Mouse (Mus musculus) heart, embryonic 11.5 days (tissue): Measurements from ENCODE around the gene Gtf2h3. TPM values are rescaled to one million over a fixed set of nuclear protein-coding genes. Genes with fewer than 3 reads are reported as not detected.
A peak's percentile ranks its signal among the peaks of the same experiment; 100 is the strongest.

Experiments used
- ATAC-seq: fragments of 200-750 bp; cut with Nextera tagmentation; replicated peaks from 2 replicates; pipeline ENCODE4 v1.8.0; 2017; ENCODE audit warnings: moderate library complexity; ENCODE audit not compliant: insufficient number of reproducible peaks, low FRiP score, low TSS enrichment
- H3K27ac ChIP-seq: fragments of 300-500 bp; sonication (generic); 2 replicates; pipeline ENCODE4 v1.5.1; 2014; ENCODE audit warnings: mild to moderate bottlenecking, low read depth, low read length
- H3K27me3 ChIP-seq: fragments of 300-500 bp; sonication (generic); 2 replicates; pipeline ENCODE4 v1.6.1; 2014; ENCODE audit warnings: mild to moderate bottlenecking, low read length, mixed read lengths; ENCODE audit not compliant: control insufficient read depth, insufficient read depth
- H3K36me3 ChIP-seq: fragments of 300-500 bp; sonication (generic); 2 replicates; pipeline ENCODE4 v1.6.1; 2014; ENCODE audit warnings: mild to moderate bottlenecking, low read length, moderate library complexity, mixed read lengths; ENCODE audit not compliant: control insufficient read depth, insufficient read depth
- H3K4me1 ChIP-seq: fragments of 300-500 bp; sonication (generic); 2 replicates; pipeline ENCODE4 v1.6.1; 2014; ENCODE audit warnings: low read length; ENCODE audit not compliant: control insufficient read depth, insufficient read depth
- H3K4me2 ChIP-seq: fragments of 300-500 bp; sonication (generic); 2 replicates; pipeline ENCODE4 v1.6.1; 2014; ENCODE audit warnings: mild to moderate bottlenecking, moderate library complexity
- H3K4me3 ChIP-seq: fragments of 300-500 bp; sonication (generic); 2 replicates; pipeline ENCODE4 v1.5.1; 2014; ENCODE audit warnings: low read depth, low read length
- H3K9ac ChIP-seq: fragments of 300-500 bp; sonication (generic); 2 replicates; pipeline ENCODE4 v1.6.1; 2014; ENCODE audit warnings: mild to moderate bottlenecking, low read depth, low read length, moderate library complexity
- H3K9me3 ChIP-seq: fragments of 300-500 bp; sonication (generic); replicated peaks from 2 replicates; pipeline ENCODE4 v1.6.1; 2016; ENCODE audit warnings: low read length; ENCODE audit not compliant: control insufficient read depth
- WGBS: fragments of 180-500 bp; shearing (Covaris S2); extraction: QIAGEN DNeasy Blood & Tissue Kit; methylation state at CpG from one replicate; pipeline ENCODE4 v1.1.7; 2014; ENCODE audit not compliant: insufficient replicate concordance; 5-methylcytosine and 5-hydroxymethylcytosine counted together
- polyA plus RNA-seq: library from polyadenylated mRNA; unstranded; fragments of >200 nt; fragmentation: Nextera tagmentation; extraction: Ambion mirVana; gene quantifications from 2 replicates; pipeline ENCODE4 v1.2.1, GENCODE M21; 2014

The Gtf2h3 gene
- polyA plus RNA-seq = 36.8 and 39.7 TPM in 2 replicates

GRCm38 (mm10) chr5:124578633-124579317 lies at the start of gene Gtf2h3, which contains the start of gene Eif2b1:
Gene Gtf2h3 (plus strand): TSS chr5:124579140.
Gene Eif2b1 (minus strand): TSS chr5:124579131.
- no peaks in the 10 kb centered on the region for H3K27me3 ChIP-seq
- peaks cover 9% of the 10 kb centered on the region for H3K4me1 ChIP-seq
- no peak within 1 kb of the TSS for H3K27ac ChIP-seq
- H3K9ac ChIP-seq = peak within 1 kb of the TSS; percentile 77
- H3K4me2 ChIP-seq = peak within 1 kb of the TSS; percentile 80
- ATAC-seq = peak; percentile 80
- H3K9me3 ChIP-seq = no peaks in the 10 kb centered on the region
- WGBS = 1% methylated on average over 51 of the region's 51 CpGs
- peaks cover 13% of the 10 kb centered on the region for H3K36me3 ChIP-seq
- H3K4me3 ChIP-seq = peak within 1 kb of the TSS; percentile 81

GRCm38 (mm10) chr5:124529191-124529651 lies 49.7 kb upstream of the Gtf2h3 start:
- peaks cover 27% of the 10 kb centered on the region for H3K4me1 ChIP-seq
- no peak for ATAC-seq
- no peaks in the 10 kb centered on the region for H3K9me3 ChIP-seq
- peak overlapping the region; percentile 70 for H3K4me2 ChIP-seq
- peak overlapping the region; percentile 86 for H3K4me3 ChIP-seq
- no peaks in the 10 kb centered on the region for H3K27me3 ChIP-seq
- WGBS = 20% methylated on average over 8 of the region's 8 CpGs
- H3K36me3 ChIP-seq = no peaks in the 10 kb centered on the region
- H3K27ac ChIP-seq = peak overlapping the region; percentile 31; the same call in 1 of the 2 replicates
- H3K9ac ChIP-seq = peak overlapping the region; percentile 90

- Histone ChIP-seq H3K36me3 (no peaks in the 10 kb centered on the region), H3K4me3 (peak overlapping the region; percentile 86), H3K4me2 (peak overlapping the region; percentile 70), H3K9ac (peak overlapping the region; percentile 90), H3K4me1 (peaks cover 27% of the 10 kb centered on the region), H3K27me3 (no peaks in the 10 kb centered on the region), H3K9me3 (no peaks in the 10 kb centered on the region), H3K27ac (peak overlapping the region; percentile 15; the same call in 1 of the 2 replicates)
- ATAC-seq = no peak
- 40% methylated on average over 8 of the region's 8 CpGs for WGBS
These were observed 49.2 kb upstream of the Gtf2h3 start for GRCm38 (mm10) chr5:124529697-124530096.

- Histone ChIP-seq H3K36me3 (no peaks in the 10 kb centered on the region), H3K9me3 (no peaks in the 10 kb centered on the region), H3K4me3 (peak within 1 kb of the TSS; percentile 86), H3K27ac (peak within 1 kb of the TSS; percentile 89), H3K9ac (peak within 1 kb of the TSS; percentile 90), H3K4me1 (peaks cover 30% of the 10 kb centered on the region), H3K27me3 (no peaks in the 10 kb centered on the region), H3K4me2 (peak within 1 kb of the TSS; percentile 70)
- ATAC-seq = peak; percentile 78
- WGBS = under 1% methylated on average over 86 of the region's 96 CpGs
These were observed 48.0 kb upstream of the Gtf2h3 start, which contains the start of gene Rilpl1 for GRCm38 (mm10) chr5:124530655-124531582. Gene Rilpl1 (minus strand): TSS chr5:124531391.

- Histone ChIP-seq H3K4me1 (peaks cover 30% of the 10 kb centered on the region), H3K27ac (peak overlapping the region; percentile 89), H3K27me3 (no peaks in the 10 kb centered on the region), H3K36me3 (no peaks in the 10 kb centered on the region), H3K4me3 (peak overlapping the region; percentile 86), H3K4me2 (peak overlapping the region; percentile 70), H3K9me3 (no peaks in the 10 kb centered on the region), H3K9ac (peak overlapping the region; percentile 90)
- 13% methylated on average over 13 of the region's 14 CpGs for WGBS
- ATAC-seq = no peak
These were observed 47.4 kb upstream of the Gtf2h3 start for GRCm38 (mm10) chr5:124531583-124531930.

- H3K4me1 ChIP-seq = peaks cover 30% of the 10 kb centered on the region
- H3K36me3 ChIP-seq = no peaks in the 10 kb centered on the region
- WGBS = 32% methylated on average over 7 of the region's 7 CpGs
- 0 out of 2 replicates have a peak, but pooled peaks have one; percentile 24 for ATAC-seq
- H3K9me3 ChIP-seq = no peaks in the 10 kb centered on the region
- no peaks in the 10 kb centered on the region for H3K27me3 ChIP-seq
- H3K4me2 ChIP-seq = no peak overlapping the region
- peak overlapping the region; percentile 89 for H3K27ac ChIP-seq
- H3K9ac ChIP-seq = no peak overlapping the region
- H3K4me3 ChIP-seq = no peak overlapping the region
These were observed 46.5 kb upstream of the Gtf2h3 start for GRCm38 (mm10) chr5:124532451-124532850.

- Histone ChIP-seq H3K4me2 (no peak overlapping the region), H3K27me3 (no peaks in the 10 kb centered on the region), H3K36me3 (no peaks in the 10 kb centered on the region), H3K4me3 (no peak overlapping the region), H3K9me3 (no peaks in the 10 kb centered on the region), H3K9ac (no peak overlapping the region), H3K27ac (no peak overlapping the region), H3K4me1 (peaks cover 14% of the 10 kb centered on the region)
- no peak for ATAC-seq
- 49% methylated on average over 5 of the region's 5 CpGs for WGBS
These were observed 43.9 kb upstream of the Gtf2h3 start for GRCm38 (mm10) chr5:124535016-124535415.

- Histone ChIP-seq H3K27me3 (no peaks in the 10 kb centered on the region), H3K9me3 (no peaks in the 10 kb centered on the region), H3K27ac (peak overlapping the region; percentile 75), H3K4me2 (peak overlapping the region; percentile 51), H3K4me3 (peak overlapping the region; percentile 4), H3K4me1 (peaks cover 9% of the 10 kb centered on the region), H3K9ac (peak overlapping the region; percentile 63), H3K36me3 (no peaks in the 10 kb centered on the region)
- no peak for ATAC-seq
- 2% methylated on average over 17 of the region's 17 CpGs for WGBS
These were observed 42.2 kb upstream of the Gtf2h3 start for GRCm38 (mm10) chr5:124536776-124537175.
